Mouse (Mus musculus) intestine, postnatal 0 days (tissue): Measurements from ENCODE around the gene Vps45. TPM values are rescaled to one million over a fixed set of nuclear protein-coding genes. Genes with fewer than 3 reads are reported as not detected.
A peak's percentile ranks its signal among the peaks of the same experiment; 100 is the strongest.

Experiments used
- ATAC-seq: fragments of 200-750 bp; cut with Nextera tagmentation; 2 replicates; pipeline ENCODE4 v1.8.0; 2017; ENCODE audit warnings: mild to moderate bottlenecking, moderate TSS enrichment, moderate library complexity
- H3K27ac ChIP-seq: fragments of 300-500 bp; sonication (generic); 2 replicates; pipeline ENCODE4 v1.5.1; 2014; ENCODE audit warnings: mild to moderate bottlenecking, low read depth, low read length, moderate library complexity
- H3K27me3 ChIP-seq: fragments of 300-500 bp; sonication (generic); replicated peaks from 2 replicates; pipeline ENCODE4 v1.6.1; 2014; ENCODE audit warnings: low read length, mixed read lengths; ENCODE audit not compliant: control insufficient read depth, insufficient read depth
- H3K36me3 ChIP-seq: fragments of 300-500 bp; sonication (generic); 2 replicates; pipeline ENCODE4 v1.6.1; 2014; ENCODE audit warnings: mild to moderate bottlenecking, moderate library complexity; ENCODE audit not compliant: control insufficient read depth, insufficient read depth
- H3K4me1 ChIP-seq: fragments of 300-500 bp; sonication (generic); replicated peaks from 2 replicates; pipeline ENCODE4 v1.6.1; 2014; ENCODE audit warnings: antibody characterized with exemption, low read length, mixed read lengths; ENCODE audit not compliant: control insufficient read depth, insufficient read depth
- H3K4me2 ChIP-seq: fragments of 300-500 bp; sonication (generic); replicated peaks from 2 replicates; pipeline ENCODE4 v1.6.1; 2014; ENCODE audit warnings: low read depth, mild to moderate bottlenecking, moderate library complexity
- H3K4me3 ChIP-seq: fragments of 300-500 bp; sonication (generic); 2 replicates; pipeline ENCODE4 v1.5.1; 2014; ENCODE audit warnings: low read depth, low read length
- H3K9ac ChIP-seq: fragments of 300-500 bp; sonication (generic); 2 replicates; pipeline ENCODE4 v1.6.1; 2014; ENCODE audit warnings: mild to moderate bottlenecking, low read depth, low read length
- H3K9me3 ChIP-seq: fragments of 300-500 bp; sonication (generic); 2 replicates; pipeline ENCODE4 v1.6.1; 2016; ENCODE audit warnings: mixed run types; ENCODE audit not compliant: control insufficient read depth
- CTCF ChIP-seq: sonication (generic); IDR thresholded peaks from 2 replicates; pipeline ENCODE4 v1.5.1; 2016; ENCODE audit warnings: low read depth, mild to moderate bottlenecking, control low read depth, antibody characterized with exemption, moderate library complexity
- WGBS: fragments of 180-500 bp; shearing (Covaris S2); extraction: QIAGEN DNeasy Blood & Tissue Kit; methylation state at CpG from one replicate; pipeline ENCODE4 v1.1.7; 2014; 5-methylcytosine and 5-hydroxymethylcytosine counted together
- polyA plus RNA-seq: library from polyadenylated mRNA; unstranded; fragments of >200 nt; fragmentation: Nextera tagmentation; extraction: Ambion mirVana; gene quantifications from 2 replicates; pipeline ENCODE4 v1.2.1, GENCODE M21; 2015

Gene Vps45
- polyA plus RNA-seq, 1 experiment from 2014 or later, result 22.5 TPM

DNA sequence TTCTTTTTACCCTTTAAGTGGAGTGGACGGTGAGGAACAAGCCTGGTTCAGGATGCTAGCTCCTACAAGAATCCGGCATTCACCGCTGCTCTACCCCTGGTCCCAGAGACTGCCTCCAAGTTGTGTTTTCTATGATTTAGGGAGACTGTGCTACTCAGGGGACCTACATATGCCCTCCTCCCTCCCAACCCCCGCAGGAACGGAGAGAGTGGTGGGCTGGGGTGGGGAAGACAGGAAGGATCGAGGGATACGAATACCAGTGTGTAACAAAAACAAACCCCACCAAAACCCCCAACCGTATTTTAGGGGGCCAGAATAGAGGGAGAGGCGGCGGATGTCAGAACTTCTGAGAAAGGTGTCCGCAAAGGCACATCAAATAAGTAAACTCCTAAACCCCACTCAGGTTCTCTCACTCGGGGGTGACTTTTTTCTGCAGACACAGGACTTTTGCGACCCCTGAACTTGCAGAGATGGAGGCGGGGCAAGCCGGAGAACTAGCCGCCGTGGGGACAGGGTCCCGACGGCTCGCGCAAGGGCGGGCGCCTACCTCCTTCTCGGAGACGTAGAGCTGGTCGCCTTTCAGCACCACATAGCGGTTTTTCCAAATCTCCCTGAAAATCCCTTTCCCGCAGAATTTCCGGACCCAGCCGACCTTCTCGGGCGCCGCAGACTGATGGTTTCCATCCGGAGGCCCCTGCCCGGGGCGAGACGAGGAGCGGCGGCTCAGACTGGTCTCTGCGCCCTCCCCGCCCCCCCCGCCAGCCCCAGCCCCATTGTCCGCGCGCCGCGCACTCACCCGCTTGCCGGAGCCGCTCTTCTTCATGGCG, 63.1 kb downstream of the Vps45 start:
- 0 out of 2 replicates have a peak, but pooled peaks cover 13% of the 10 kb centered on the region for H3K27me3 ChIP-seq
- H3K4me3 ChIP-seq, result peak overlapping the region; percentile 82
- H3K9me3 ChIP-seq, result no peaks in the 10 kb centered on the region
- no peak; the same call in 1 of the 2 replicates for ATAC-seq
- H3K36me3 ChIP-seq, result peaks cover 26% of the 10 kb centered on the region
- peak overlapping the region; percentile 94 for H3K4me2 ChIP-seq
- 7% methylated on average over 40 of the region's 51 CpGs for WGBS
- peak overlapping the region; percentile 82 for H3K9ac ChIP-seq
- peaks cover 3% of the 10 kb centered on the region; the same call in 1 of the 2 replicates for H3K4me1 ChIP-seq
- peak overlapping the region; percentile 89 for H3K27ac ChIP-seq
- TF ChIP-seq CTCF, result no peak

DNA sequence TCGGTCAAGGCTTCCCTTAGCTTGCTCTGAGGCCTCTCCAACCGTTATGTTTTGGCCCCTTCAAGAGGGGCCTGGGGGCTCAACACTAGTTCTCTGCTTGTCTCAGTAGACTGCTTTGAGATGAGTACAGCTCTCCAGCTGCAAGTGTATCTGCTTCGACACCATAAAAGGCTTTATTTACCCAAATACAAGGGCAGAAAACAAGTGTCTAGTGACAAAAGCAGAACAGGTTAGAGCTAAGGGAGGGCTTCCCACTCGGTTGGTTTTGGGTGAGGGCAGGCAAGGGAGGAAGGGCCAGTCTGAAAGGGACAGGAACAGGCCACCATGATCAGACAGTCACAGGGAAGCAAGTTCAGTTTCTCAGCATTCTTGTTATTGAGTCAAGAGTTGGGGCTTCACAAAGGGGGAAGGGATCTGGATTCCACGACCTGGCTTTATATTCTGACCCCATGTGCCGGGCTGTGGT, 63.9 kb downstream of the Vps45 start:
- Histone ChIP-seq H3K27me3 (0 out of 2 replicates have a peak, but pooled peaks cover 13% of the 10 kb centered on the region), H3K36me3 (peaks cover 30% of the 10 kb centered on the region), H3K4me1 (peaks cover 3% of the 10 kb centered on the region; the same call in 1 of the 2 replicates), H3K4me2 (peak overlapping the region; percentile 94), H3K27ac (peak overlapping the region; percentile 89), H3K9ac (peak overlapping the region; percentile 82), H3K4me3 (peak overlapping the region; percentile 82), H3K9me3 (no peaks in the 10 kb centered on the region)
- 29% methylated on average over 6 of the region's 6 CpGs for WGBS
- no peak for ATAC-seq
- TF ChIP-seq CTCF, result no peak

DNA sequence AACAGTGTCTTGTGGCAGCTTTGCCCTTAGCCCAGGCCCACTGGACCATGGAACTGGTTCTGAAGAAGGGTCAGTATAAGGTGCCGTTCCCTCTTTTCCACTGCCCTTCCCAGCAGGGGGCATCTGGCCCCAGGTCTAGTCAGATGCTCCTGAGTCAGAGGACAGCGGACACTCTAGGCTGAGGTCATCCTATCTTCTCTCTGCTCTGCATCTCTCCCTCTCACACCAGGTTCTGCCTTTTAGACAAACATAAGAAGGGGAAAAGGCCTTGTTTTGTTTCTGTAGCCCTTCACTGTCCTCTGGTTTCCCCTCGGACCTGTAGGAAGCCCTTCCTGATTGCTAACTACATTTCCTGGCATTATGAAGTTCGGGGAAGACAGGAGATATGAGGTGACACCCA, 64.4 kb downstream of the Vps45 start:
- TF ChIP-seq CTCF, result peak; percentile 53
- Histone ChIP-seq H3K36me3 (peaks cover 35% of the 10 kb centered on the region), H3K27ac (peak overlapping the region; percentile 89), H3K4me3 (peak overlapping the region; percentile 82), H3K27me3 (0 out of 2 replicates have a peak, but pooled peaks cover 13% of the 10 kb centered on the region), H3K4me2 (peak overlapping the region; percentile 94), H3K9me3 (no peaks in the 10 kb centered on the region), H3K4me1 (peaks cover 3% of the 10 kb centered on the region; the same call in 1 of the 2 replicates), H3K9ac (no peak overlapping the region)
- ATAC-seq, result no peak
- 40% methylated on average over 4 of the region's 4 CpGs for WGBS

DNA sequence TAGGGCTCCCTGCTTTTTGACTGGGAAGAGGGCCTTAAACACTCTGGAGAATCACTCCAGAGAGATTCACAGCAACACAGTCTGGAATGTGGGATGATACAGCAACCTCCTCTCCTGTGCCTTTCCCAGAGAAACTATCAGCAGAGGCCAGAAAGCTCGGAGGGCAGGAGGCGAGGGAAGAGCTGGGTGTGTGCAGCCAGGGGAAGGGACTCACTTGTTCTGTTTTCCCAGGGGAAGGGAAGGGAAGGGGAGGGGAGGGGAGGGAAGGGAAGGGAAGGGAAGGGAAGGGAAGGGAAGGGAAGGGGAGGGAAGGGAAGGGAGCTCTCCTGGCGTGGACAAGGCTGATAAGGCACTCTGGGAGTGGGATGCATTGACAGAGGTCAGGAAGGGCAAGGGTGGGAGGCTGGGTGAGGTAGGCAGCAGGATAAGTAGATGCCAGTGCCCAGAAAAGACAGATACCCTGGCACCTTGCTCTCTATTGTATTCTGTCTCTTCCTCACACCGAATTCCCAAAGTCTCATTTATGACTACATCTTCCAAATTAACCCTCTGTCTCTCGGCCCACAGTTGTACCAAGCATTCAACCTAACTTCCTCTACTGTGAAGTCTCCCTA, 65.2 kb downstream of the Vps45 start:
- no peak for TF ChIP-seq CTCF
- Histone ChIP-seq H3K9ac (0 out of 2 replicates have a peak overlapping the region, but pooled peaks have one; percentile 7), H3K4me2 (peak overlapping the region; percentile 94), H3K4me3 (no peak overlapping the region), H3K27ac (peak overlapping the region; percentile 89; the same call in 1 of the 2 replicates), H3K4me1 (peaks cover 3% of the 10 kb centered on the region; the same call in 1 of the 2 replicates), H3K27me3 (0 out of 2 replicates have a peak, but pooled peaks cover 13% of the 10 kb centered on the region), H3K36me3 (peaks cover 33% of the 10 kb centered on the region), H3K9me3 (no peaks in the 10 kb centered on the region)
- ATAC-seq, result no peak
- 38% methylated on average over 5 of the region's 5 CpGs for WGBS

DNA sequence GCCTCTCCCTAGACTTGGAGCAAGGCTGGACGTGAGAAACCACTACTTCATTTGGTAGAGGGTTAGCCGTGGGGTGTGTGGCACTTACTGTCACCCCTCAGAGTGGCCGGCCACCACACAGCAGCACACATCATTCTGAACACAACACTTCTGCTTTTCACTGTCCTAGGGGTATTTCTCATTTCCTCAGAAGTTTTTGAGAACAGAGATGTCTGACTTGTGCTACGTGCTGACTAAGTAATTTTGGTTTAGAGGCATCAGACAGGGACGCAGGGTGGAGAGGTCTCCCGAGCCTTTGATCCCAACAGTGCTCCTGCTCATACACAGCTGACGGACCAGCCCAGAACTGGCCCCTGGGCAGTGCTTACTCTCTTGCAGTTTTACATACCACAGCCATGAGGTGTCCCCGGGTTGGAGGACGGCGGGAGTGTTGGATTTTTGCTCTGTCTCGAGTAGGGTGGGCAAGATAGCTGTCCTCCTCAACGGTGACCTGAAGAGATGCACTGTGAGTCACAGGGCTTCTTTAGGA, 67.8 kb downstream of the Vps45 start:
- ATAC-seq, result no peak
- Histone ChIP-seq H3K27ac (peak overlapping the region; percentile 28; the same call in 1 of the 2 replicates), H3K27me3 (0 out of 2 replicates have a peak, but pooled peaks cover 6% of the 10 kb centered on the region), H3K4me2 (no peak overlapping the region), H3K9ac (no peak overlapping the region), H3K4me1 (peaks cover 6% of the 10 kb centered on the region), H3K36me3 (peaks cover 33% of the 10 kb centered on the region), H3K9me3 (no peaks in the 10 kb centered on the region), H3K4me3 (no peak overlapping the region)
- 73% methylated on average over 12 of the region's 12 CpGs for WGBS
- TF ChIP-seq CTCF, result no peak

DNA sequence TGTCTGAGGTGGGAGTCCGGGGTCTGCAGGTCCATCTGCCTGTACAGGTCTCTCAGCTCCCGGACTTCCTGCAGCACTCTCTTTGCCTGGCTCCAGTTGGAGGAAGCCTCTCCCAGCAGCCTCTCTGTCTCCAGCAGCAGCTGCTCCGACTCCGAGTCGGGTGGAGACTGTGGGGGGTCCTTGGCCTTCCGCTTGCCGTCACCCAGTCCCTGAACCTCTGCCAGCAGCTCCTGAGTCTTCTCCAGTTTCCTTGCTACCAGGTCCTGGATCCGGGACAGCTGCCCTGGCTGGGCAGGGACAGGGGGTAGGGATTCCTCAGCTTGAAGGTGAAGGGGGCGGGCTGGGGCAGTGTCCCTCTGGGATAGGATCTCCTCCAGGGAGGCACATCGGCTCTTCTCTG, 69.3 kb downstream of the Vps45 start:
- H3K4me2 ChIP-seq, result no peak overlapping the region
- peaks cover 33% of the 10 kb centered on the region for H3K36me3 ChIP-seq
- no peak for ATAC-seq
- WGBS, result 63% methylated on average over 10 of the region's 10 CpGs
- H3K4me3 ChIP-seq, result no peak overlapping the region
- H3K27me3 ChIP-seq, result no peaks in the 10 kb centered on the region
- H3K4me1 ChIP-seq, result peaks cover 8% of the 10 kb centered on the region
- peak overlapping the region; percentile 50 for H3K27ac ChIP-seq
- no peaks in the 10 kb centered on the region for H3K9me3 ChIP-seq
- no peak overlapping the region for H3K9ac ChIP-seq
- TF ChIP-seq CTCF, result no peak
